Comparison of ENCODE assay signal across 9 mouse cellular contexts in the genomic region with DNA sequence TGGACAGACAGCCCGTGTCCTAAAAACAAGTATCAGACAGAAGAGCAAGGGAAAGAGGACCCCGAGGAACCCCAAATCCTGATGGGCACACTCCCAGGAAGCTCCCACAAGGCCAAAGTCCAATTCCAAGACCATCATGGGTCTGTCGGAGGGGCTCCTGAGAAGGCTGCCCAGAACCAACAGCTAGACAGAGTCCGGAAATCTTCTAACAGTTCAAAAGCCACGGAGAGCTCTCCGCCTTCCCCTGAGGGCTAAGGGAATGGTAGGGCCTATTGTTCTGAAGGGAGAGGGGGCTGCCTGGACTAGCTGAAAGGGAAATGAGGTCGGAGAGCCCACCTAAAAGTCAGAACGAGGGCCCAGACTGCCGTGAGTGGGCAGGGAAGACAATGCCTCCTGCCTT. TPM values are rescaled to one million over a fixed set of nuclear protein-coding genes. Genes with fewer than 3 reads are reported as not detected.
DNase-seq lines count a peak whose midpoint lies in the region; ATAC-seq lines count a peak whose summit lies in the region.
"Had no signal": no experiment of that assay in that cellular context is flagged by ENCODE, and none has a peak within 500 bp of the region (broad histone marks: within the 10 kb centered on the region; RNA-seq: fewer than 3 reads in every experiment).

No protein-coding gene starts in this region.

- no peak for DNase-seq in forebrain, embryonic 10.5 days (ENCODE audit: extremely low spot score, low spot score)
- DNase-seq in kidney, adult 9 months = no peak
- peak; percentile 41 for DNase-seq in R1 (ENCODE audit: low read depth, low spot score)
- peak; percentile 25 for DNase-seq in kidney, postnatal 10 days
- DNase-seq in Muller cell, postnatal 12 days (ENCODE audit: inconsistent ontology term) = no peak
- no peak for DNase-seq in layer of hippocampus, postnatal 25 days (ENCODE audit: extremely low spot score in 1 of 2, low spot score in 1 of 2)
- DNase-seq: lung, adult 2 months had no signal

- H3K4me3 ChIP-seq in forebrain, embryonic 10.5 days = no peak overlapping the region
- no peak overlapping the region for H3K4me3 ChIP-seq in forebrain, embryonic 13.5 days
- H3K4me3 ChIP-seq in kidney, embryonic 15.5 days (replicated peaks) = no peak overlapping the region

- WGBS in forebrain, embryonic 10.5 days = 64% methylated on average over 9 of the region's 9 CpGs
- WGBS in forebrain, embryonic 13.5 days = 58% methylated on average over 9 of the region's 9 CpGs
- 49% methylated on average over 9 of the region's 9 CpGs for WGBS in kidney, embryonic 15.5 days

- no peak overlapping the region for H3K4me2 ChIP-seq in forebrain, embryonic 13.5 days
- no peak overlapping the region for H3K4me2 ChIP-seq in kidney, embryonic 15.5 days

- H3K9ac ChIP-seq in forebrain, embryonic 13.5 days = no peak overlapping the region
- H3K9ac ChIP-seq in kidney, embryonic 15.5 days = no peak overlapping the region

- H3K27ac ChIP-seq in forebrain, embryonic 10.5 days = peak overlapping the region; percentile 72
- H3K27ac ChIP-seq in forebrain, embryonic 13.5 days = no peak overlapping the region; the same call in 1 of the 2 replicates
- peak overlapping the region; percentile 85 for H3K27ac ChIP-seq in kidney, embryonic 15.5 days

- peaks cover 97% of the 10 kb centered on the region for H3K36me3 ChIP-seq in forebrain, embryonic 10.5 days (replicated peaks)
- H3K36me3 ChIP-seq in forebrain, embryonic 13.5 days (ENCODE audit: poor library complexity, severe bottlenecking) = peaks cover 81% of the 10 kb centered on the region
- H3K36me3 ChIP-seq in kidney, embryonic 15.5 days = peaks cover 67% of the 10 kb centered on the region

- peaks cover 96% of the 10 kb centered on the region for H3K4me1 ChIP-seq in forebrain, embryonic 10.5 days
- H3K4me1 ChIP-seq in forebrain, embryonic 13.5 days = peaks cover 49% of the 10 kb centered on the region
- H3K4me1 ChIP-seq in kidney, embryonic 15.5 days = peaks cover 77% of the 10 kb centered on the region

- ATAC-seq in forebrain, embryonic 13.5 days = no peak
- ATAC-seq in kidney, embryonic 15.5 days (replicated peaks; ENCODE audit: low FRiP score) = no peak

- no peaks in the 10 kb centered on the region for H3K9me3 ChIP-seq in forebrain, embryonic 10.5 days
- no peaks in the 10 kb centered on the region for H3K9me3 ChIP-seq in forebrain, embryonic 13.5 days (replicated peaks)
- no peaks in the 10 kb centered on the region for H3K9me3 ChIP-seq in kidney, embryonic 15.5 days (replicated peaks)

- H3K27me3 ChIP-seq in forebrain, embryonic 10.5 days (ENCODE audit: poor library complexity, severe bottlenecking) = no peaks in the 10 kb centered on the region
- H3K27me3 ChIP-seq in forebrain, embryonic 13.5 days = no peaks in the 10 kb centered on the region
- no peaks in the 10 kb centered on the region for H3K27me3 ChIP-seq in kidney, embryonic 15.5 days

RNA-seq across cellular contexts. Expression of gene Ezr, which starts 38.2 kb away (rescaled TPM):
- 103 and 116 TPM in 2 replicates for polyA plus RNA-seq in forebrain, embryonic 10.5 days (2016; fragmentation: Nextera tagmentation; extraction: Ambion mirVana)
- 113 and 117 TPM in 2 replicates for polyA plus RNA-seq in forebrain, embryonic 13.5 days (2015; fragmentation: Nextera tagmentation; extraction: Ambion mirVana)
- 182 and 184 TPM in 2 replicates for polyA plus RNA-seq in kidney, embryonic 15.5 days (2015; fragmentation: Nextera tagmentation; extraction: Ambion mirVana)
- total RNA-seq in layer of hippocampus, postnatal 25 days (2021) = 10 to 100 TPM; 48.4 to 48.7 TPM

Comparison
In these comparisons a context has a peak if more than half of its experiments do, and no peak if none do; other contexts are left out.
1. DNase-seq: peak in R1 (single experiment) and kidney, postnatal 10 days (single experiment); none in forebrain, embryonic 10.5 days (single experiment), kidney, adult 9 months (single experiment), Muller cell, postnatal 12 days (single experiment) and layer of hippocampus, postnatal 25 days (0 of 2).